Mouse (Mus musculus): Measurements from ENCODE around the gene Scn10a. TPM values are rescaled to one million over a fixed set of nuclear protein-coding genes. Genes with fewer than 3 reads are reported as not detected.

Gene Scn10a
- total RNA-seq (2021): not detected in 2 replicates
- long read RNA-seq: 0 reads

DNA sequence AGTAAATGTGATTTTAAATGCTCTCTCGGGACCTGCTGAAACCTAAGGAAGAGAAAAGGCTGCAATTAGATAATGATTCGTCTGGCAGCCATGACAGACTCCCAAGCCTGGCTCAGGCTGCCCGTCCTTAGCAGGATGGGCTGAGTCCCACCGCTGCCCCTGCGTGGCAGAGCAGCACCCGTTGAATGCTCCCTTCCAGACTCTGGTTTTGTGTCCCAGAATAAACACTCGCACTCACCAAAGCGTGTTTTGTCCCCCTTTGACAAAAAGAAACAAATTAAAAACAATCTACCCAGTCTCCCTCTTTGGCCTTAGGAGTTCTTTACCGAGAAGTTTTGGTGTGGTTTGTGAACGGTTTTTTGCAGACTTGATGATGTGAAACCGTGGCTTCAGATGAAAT, at the start of gene Scn10a:
Gene Scn10a (minus strand): TSS at position 101 of the 400 bp plus-strand sequence.
- DNase-seq: no peak

DNA sequence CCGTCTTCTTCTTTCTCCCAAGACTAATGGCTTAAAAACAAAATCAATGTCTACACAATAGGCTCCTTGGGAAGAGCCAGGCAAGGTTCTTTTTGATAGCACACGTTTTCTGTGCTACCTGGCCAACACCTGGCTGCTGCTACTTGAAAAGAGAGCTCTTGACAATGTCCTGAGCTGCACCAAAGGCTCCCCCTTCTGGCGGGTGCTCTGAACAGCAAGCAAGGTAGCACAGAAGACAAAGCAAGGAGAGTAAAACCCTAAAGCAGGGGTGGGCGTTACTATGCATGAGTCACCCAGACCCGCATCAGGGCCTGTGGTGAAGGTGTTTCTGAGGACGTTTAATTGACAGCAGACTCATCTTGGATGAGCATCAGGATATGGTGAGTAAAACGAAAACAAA, 49.5 kb upstream of the Scn10a start:
- peak; percentile 17 for DNase-seq

DNA sequence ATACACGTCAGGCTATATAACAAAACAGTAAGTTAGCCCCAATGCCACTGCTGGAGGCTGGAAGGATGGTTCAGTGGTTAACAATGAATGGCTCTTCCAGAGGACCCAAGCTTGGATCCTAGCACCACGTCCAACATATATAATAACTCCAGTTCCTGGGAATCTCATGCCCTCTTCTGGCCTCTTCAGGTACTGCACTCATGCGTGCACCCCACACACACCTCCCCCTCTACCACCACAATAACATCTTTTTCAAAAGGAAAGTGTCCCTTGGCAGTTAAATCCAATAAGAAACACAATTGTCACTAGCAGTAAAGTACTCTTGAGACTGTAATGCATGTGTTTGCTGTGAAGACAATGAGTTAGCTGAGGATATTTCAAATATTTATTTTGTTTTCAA, 41.1 kb upstream of the Scn10a start:
- no peak for DNase-seq

DNA sequence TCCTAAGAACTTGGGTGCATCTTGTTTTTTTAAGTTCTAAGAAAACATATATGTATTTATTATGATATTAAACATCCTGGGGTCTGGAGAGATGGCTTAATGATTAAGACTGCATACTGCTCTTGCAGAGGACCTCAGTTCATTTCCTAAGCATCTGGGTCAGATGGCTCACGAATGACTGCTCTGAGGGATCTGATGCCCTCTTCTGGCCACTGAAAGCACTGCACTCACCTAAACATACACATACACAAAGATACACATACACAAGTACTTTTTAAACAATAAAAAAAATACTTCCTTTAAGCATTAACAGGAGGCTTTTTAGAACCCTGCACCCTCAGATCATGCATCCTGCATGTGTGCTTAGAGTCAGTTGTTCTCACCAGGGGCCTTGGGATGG, 40.3 kb upstream of the Scn10a start:
- DNase-seq: no peak

DNA sequence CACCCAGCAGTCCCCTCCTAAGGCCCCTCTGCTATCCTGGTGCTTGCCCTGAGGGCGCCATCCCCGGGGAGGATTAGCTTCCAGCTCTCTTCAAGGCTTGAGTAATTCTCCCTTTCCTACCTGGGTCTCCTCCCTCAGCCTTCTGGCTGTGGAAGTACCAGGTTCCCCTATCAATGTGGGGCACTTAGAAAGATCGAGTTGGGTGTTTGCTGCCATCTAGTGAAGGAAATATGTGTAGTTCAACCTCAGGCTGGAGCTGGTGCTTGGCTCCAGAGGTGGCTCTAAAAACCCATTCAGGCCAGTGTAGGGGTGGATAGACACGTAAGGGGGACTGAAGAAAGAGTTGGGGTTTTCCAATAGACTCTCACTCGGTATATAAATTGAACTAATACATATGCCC, 32.4 kb upstream of the Scn10a start:
- no peak for DNase-seq

DNA sequence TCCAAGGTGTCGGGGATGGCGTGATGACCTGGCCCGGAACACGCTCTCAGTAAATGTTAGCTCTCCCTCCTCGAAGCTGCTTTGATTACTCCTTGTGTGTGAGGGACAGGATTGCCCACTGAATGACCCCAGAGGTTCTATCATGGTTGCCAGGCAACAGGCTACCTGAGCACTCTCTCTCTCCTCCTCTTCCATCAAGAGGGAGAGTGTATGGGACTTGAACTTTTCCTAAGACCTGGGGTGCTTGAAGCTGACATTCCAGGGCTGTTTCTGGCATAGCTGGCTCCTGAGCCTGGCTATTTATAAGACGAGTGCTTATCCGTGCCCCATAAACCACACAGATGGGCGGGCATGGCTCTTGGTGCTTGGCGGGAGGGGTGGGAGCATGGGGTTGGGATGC, 30.0 kb upstream of the Scn10a start:
- no peak for DNase-seq

DNA sequence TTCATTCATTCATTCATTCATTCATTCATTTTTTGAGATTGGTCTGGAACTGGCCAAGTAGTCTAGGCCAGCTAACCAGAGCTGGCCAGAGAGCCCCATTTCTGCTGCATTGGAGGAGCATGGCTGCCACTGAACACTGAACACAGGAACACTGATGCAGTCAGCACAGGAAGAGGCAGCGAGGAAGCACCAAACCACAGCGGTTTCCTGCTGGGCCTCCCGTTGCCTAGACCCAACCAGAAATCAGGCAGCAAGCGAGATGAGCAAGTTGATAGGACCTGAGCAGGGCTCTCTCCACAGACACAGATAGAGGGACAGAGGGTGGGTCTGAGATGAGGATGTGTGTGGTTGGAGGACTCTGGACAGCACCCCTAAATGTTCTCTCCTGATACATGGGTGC, 24.8 kb upstream of the Scn10a start:
- no peak for DNase-seq

DNA sequence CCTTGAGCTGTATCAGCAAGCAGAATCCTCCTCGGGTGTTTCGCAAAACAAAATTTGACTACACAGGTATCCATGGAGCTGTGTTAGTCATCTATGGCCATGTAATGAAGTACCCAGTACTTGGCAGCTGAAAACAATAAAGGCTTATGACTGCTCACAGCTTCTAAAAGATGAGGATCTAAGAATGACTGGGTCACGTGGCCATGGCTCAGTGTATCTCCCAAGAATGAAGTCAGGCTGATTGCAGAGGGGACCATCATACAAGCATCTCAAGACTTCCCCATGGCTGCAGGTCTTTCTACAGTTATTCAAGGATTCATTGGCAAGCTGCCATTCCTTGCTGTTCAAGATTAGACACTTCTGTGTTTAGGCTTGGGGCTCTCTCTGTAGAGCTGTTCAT, 24.2 kb upstream of the Scn10a start:
- no peak for DNase-seq

DNA sequence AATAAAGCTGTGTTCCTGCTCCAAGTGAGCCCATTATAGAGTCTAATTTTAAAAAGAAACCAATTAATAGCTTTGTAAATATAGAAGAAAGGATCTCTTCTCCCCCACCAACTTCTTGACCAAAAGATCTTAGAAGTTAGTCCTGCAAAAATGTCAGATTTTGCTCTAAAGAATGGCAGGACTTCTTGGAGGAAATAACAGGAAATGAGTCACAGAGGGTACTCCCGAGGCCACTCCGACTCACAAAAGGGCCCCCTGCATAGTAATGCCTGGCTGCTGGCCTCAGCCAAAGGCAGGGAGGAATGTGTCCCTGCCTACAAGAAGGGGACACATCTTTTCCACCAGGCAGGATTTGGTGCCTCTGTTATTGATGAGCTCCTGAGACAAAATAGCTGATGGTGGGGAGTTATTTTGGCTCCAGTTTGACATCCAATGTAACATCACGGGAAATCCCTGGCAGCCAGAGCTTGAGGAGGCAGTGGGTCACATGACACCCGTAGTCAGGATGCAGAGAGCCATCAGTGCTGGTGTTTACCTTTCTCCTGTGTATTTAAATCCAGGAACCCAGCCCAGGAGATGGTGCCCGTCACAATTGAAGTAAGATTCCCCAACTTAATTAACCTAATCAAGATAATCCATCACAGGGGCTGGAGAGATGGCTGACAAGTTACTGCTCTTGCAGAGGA, 22.1 kb upstream of the Scn10a start:
- no peak for DNase-seq

DNA sequence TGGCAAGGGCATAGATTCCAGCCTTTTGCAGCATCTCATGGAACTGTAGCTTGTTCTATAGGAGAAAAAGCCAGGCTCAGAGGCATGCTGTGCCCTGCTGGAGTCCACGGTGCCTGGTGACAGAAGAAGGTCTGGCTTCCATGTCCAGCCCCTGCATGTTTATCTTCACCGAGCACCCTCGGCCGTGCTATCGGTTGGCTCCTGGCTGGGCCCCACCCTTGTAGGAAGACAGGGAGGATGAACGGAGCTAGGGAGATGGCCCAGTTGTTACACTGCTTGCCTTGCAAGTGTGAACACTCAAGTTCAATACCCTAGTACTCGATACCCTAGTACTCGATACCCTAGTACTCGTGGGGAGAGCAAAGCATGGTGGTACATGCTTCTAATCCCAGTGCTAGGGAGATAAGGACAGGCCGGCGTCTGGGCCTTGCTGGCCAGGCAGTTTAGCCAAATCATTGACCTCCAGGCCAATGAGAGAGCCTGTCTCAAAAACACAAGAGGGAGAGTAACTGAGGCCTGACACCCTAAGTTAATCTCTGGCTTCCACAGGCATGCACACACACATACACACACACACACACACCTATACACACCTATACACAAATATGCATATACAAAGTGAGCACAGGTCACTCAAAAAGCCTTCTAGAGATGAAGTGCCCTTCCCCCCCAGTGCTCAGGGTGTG, 9.4 kb upstream of the Scn10a start:
- DNase-seq: no peak

DNA sequence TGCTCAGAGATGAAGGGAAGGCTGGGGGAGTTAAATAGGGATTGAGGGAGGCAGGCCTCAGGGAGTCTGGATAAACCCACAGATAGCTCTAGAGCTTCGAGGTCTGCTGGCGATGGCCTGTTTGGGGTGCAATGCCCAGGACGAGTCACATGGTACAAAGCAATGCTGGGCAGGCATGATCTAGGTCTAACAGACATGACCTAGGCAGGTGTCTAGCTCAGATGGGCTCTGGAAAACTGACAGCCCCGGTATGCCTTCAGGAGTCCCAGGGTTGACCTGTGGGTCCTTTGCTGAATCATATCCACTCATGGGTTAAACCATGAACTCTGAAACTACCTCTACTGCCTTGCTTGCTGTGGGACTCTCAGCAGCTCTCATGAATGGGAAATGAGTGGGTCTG, 7.9 kb upstream of the Scn10a start:
- DNase-seq: no peak

DNA sequence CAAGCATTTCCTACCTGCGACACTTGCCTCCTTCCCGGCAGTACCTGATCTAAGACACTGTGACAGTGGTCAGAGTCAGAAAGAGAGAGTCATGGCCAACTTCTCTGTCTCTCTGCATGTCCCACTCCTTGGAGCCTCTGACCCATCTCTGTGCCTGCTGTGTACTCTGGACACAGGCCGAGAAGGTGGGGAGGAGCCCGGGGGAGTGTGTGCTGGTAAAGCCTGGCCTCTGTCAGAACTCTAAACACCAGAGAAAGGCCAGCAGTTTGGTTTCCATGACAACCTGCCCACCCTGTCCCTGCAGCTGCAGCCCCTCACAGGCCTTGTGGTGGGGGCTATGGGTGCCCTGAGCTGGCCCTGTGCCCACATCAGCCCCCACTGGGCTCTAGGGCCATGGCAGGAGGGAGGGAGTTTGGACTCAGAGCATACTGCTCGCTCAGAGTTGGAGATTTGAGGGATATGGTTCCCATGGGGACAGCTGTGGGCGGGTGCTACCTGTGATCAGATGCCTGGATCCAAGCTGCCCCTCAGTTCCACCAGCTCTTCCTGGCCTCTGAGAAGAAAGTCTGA, 6.3 kb upstream of the Scn10a start:
- no peak for DNase-seq

DNA sequence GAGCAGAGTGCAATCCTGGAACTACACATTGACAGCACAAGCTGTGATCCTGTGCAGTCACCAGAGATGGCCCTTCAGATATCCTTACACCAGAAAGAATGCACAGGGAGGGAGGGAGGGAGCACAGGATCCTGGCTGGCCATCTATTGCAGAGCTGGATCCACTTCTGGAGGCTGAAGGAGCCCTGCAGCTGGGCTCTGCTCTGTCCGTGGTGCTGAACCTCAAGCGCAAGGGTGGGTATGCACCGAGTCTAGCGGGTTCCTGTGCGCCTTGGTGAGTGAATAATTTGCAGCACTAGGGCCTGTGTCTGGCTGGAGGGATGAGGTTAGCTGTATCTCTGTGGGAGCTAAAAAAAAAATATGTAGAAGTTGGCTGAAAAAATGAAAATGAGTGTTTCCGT, 12.4 kb downstream of the Scn10a start:
- DNase-seq: peak; percentile 75

DNA sequence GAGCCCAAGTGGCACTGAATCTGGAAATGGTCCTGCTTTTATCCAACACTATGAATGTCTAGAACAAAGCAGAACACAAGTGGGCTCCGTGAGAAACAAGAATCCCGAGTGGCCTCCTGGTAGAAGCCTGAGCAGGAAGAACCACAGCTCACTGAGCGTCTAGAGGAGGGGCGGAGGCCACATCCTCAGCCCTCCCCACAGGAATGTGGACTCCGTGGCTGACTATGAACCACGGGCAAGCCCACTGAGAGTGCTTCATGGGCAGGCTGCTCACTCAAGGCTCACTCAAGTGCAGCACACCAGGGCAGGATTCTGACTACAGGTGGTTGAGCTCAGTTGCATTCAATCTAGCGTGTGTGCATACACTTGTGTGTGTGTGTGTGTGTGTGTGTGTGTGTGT, 27.6 kb downstream of the Scn10a start:
- DNase-seq: no peak

DNA sequence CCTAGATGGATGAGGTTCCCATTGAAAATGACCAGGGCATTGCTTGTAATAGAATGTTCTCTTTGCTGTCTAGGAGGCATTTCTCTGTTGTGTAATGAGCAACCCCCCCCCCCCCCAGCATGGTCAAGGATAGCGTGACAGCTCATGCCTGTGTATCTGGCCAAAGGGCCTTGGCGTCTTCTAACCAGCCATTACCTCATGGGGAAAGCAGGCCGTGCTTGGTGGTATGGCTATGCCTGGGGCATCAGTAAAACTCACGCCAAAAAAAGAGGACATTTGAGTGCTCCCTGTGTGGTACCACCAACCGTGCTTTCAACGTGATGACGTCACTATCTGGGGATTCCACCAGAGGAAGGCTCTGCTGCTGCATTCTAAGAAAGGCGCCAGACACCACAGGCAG, 28.1 kb downstream of the Scn10a start:
- peak; percentile 22 for DNase-seq

DNA sequence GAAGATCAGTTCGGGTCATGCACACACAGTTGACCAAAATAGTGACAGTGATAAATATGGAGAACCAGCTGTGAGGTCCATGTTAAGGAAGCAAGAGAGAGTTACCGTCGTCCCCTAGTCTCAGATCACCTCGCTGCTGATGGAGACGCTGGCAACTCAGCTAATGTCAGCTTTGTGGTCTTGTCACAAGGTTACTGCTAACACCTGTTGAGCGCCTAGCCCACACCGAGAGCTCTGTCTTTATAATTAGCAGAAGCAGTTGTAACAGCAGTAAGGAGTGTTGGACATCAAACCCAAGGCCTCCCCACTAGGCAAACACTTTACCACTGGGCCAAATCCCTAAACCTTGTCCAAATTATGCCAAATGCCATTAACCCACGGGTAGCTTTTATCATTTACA, 31.2 kb downstream of the Scn10a start:
- no peak for DNase-seq

DNA sequence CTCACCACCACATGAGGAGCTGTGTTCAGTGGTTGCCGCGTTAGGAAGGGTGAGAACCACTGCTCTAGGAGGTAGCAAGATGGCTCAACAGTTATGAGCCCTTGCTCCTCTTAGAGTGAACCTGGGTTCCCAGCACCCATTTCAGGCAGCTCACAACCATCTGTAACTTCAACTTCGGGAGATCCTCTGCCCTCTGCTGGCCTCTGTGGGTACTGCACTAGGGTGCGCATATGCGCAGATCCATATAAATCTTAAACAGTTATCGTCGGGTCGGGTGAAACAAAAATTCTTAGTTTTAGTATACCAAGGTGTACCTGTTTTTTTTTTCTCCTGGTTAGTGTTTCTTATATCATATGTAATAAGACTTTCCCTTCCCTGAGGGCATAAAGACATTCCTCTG, 32.9 kb downstream of the Scn10a start:
- DNase-seq: no peak

DNA sequence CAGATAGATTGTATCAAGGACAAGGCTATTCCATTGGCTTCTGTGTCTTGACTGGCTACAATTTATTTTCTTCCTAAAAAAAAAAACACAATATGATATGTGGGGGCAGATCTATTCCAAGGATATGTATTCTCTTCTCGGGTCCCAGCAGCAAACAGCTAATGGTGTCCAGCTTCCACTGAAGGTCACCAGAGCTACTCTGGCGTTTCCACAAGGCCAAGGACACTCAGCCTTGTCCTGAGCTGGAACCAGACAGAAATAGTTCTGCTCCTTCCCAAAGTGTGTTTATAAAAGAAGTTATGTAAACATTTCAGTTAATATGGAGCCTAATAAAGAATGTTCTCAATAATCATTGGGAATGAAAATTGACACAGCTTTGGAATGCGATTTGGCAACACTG, 38.2 kb downstream of the Scn10a start:
- no peak for DNase-seq

DNA sequence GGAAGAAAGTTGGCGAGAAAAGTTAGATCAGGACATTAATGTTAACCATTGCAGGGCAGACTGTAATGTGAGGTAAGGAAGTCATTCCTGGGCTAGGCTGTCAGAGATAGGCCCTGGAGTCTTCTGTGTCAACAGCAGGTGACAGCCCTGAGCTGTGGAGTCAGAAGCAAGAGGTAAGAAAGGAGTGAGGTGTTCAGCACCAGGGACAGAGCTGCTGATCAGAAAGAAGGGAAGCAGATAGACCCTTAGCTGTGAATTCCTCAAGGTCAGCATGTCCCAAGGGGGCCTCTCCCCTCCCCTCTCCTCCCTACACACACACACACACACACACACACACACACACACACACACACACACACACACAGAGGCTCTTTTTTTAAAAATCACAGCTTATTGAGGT, 55.0 kb downstream of the Scn10a start:
- no peak for DNase-seq

DNA sequence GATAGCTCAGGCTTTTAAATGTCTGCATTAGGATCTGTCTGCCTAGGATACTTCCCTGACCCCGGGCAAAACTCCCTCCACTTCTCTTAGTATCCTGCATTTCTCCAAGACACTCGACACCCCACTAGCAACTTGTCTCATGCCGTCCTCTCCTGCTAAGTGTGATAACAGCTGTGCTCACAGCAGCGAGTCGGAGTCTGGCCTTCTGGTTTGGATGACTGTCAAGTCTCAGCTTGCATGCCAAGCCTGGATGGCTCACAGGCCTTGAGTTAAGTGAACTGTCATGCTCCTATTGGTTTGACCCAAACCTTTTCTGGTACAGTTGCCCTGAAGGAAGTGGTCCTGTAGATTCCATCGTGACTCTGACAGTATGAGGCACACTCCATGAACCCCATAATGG, 63.0 kb downstream of the Scn10a start:
- DNase-seq: peak; percentile 28

DNA sequence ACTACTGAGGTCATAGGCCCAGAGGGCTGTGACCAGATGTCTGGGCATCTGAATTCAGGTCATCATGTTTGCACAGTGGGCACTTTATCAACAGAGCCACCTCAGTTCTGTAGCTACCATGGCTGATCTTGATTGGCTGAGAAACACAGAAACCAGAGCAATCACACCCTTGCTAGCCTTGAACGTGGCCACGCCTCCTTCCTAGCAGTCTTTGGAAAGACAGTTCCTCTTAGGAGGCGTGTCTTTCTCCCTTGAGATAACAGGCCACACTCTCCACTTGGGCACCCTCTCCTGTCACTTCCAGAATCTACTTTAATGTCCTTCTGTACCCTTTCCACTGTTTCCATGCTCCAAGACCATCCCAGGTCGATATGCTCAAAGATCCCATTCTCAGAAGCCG, 65.4 kb downstream of the Scn10a start:
- no peak for DNase-seq

DNA sequence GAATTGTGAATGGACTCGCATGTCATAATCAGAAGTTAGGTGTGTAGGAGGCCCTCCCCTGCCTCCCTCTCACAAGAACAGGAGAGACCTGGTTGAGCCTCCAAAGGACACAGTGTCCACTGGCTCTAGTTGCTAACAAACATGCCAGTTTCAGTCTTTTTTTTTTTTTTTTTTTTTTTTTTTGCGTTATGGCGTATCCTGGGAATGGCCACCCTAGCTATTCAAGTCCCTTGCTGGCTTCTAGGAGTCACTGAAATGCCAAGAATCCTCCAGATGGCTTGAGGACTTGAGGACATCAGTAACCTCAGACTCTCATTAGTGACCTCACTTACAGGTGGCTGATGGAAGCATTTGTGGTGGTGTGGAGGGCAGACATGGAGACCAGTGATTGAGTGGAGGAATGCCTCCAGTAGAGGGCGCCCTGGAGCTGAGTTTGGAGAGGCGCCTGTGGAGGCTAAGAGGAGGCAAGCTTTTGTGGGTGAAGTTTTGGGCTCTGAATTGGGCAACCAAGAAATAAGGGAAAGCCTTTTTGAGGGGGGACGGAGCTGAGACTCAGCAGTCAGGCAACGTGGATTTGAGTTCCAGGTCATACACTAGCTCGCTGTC, 72.1 kb downstream of the Scn10a start:
- peak; percentile 78 for DNase-seq

DNA sequence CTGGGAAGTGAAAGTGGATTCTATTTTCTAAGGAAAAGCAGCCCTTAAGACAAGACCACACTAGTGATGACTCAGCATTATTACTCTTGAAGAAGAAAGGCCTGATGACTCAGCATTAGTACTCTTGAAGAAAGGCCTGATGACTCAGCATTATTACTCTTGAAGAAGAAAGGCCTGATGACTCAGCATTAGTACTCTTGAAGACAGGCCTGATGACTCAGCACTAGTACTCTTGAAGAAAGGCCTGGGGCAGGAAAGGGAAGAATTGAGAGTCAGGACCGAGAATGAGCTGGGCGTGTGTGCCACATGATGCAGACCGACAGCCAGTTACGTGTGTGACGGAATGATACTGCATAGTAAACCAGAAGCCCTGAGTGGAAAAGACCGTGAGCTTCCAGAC, 77.1 kb downstream of the Scn10a start:
- no peak for DNase-seq
